Mouse (Mus musculus): ENCODE measurements around the gene D17H6S53E.

DNA sequence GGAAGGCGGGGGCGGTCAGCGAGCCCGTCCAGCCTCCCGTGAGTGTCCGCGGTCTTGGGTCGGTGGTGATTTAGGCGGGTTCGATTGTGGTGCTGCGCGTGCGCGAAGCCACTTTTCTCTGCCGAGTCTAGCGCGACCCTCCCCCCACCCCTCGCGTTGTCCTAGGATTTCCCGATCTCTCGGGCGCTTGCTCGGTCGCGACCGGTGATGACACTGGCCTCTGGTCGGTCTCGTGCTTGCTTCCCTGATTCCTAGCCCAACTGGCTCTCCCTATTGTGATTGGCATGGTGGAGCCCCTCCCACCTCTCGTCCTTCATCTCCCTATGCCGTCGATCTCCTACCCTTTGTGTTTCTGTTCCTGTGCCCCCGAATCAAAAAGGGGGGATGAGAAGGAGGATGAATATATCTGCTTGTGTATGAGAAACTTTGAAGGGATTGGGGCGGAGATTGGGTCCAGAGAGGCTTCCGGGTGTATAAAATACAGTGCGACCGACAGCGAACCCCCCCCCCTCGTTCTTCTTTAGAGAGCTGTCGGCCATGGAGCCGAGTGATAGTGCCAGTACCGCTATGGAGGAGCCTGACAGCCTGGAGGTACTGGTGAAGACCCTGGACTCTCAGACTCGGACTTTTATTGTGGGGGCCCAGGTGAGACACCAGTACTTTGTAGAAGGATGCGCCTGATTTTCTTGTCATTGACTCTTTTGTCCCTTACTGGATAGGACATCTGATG, 9.6 kb downstream of the D17H6S53E start:
- TF ChIP-seq CTCF (IDR thresholded peaks at IDR 0.05; ENCODE audit: insufficient read depth, low read length) (no peak), POLR2A (IDR thresholded peaks at IDR 0.05; ENCODE audit: borderline replicate concordance, extremely low read depth, low read depth, low read length) (no peak)
